ENCODE assay signal across 13 mouse cellular contexts in the genomic region with DNA sequence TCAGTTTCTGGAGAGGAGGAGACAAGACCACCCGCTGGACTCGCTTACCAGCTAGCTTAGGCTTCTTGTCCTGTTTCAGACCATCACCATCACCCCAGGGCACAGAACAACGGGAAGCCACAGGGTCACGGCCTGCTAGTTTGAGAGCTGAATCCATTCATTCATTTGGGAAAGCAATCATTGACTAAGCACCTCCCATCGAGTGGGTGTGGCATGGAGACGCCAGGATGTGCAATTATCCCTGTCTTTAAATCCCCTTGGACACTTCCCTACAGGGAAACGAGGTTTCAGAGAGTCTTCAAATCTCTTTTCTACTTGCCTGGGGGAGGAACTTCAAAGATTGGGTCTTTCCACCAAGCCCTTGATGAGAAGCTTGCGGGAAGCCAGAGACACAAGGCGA.
DNase-seq lines count a peak whose midpoint lies in the region; ATAC-seq and TF ChIP-seq lines count a peak whose summit lies in the region.
"Had no signal": no experiment of that assay in that cellular context is flagged by ENCODE, and none has a peak within 500 bp of the region (broad histone marks: within the 10 kb centered on the region; RNA-seq: fewer than 3 reads in every experiment).

No protein-coding gene starts in this region.

- peak; percentile 52 for DNase-seq in forebrain, embryonic 10.5 days (ENCODE audit: extremely low spot score, low spot score)
- peak; percentile 39 for DNase-seq in kidney, postnatal 0 days (ENCODE audit: low spot score)
- DNase-seq in kidney, postnatal 25 days = no peak
- DNase-seq in liver, embryonic 13.5 days = no peak
- DNase-seq in thymus, postnatal 14 days = no peak
- DNase-seq in right cerebral cortex, postnatal 4 days = no peak
- DNase-seq: forebrain, postnatal 0 days; layer of hippocampus, adult 9-11 months had no signal

- no peak overlapping the region for H3K4me2 ChIP-seq in forebrain, embryonic 16.5 days (ENCODE audit: low read length)
- H3K4me2 ChIP-seq in kidney, postnatal 0 days (ENCODE audit: low read length) = peak overlapping the region; percentile 27
- H3K4me2 ChIP-seq in liver, embryonic 13.5 days = 0 out of 2 replicates have a peak overlapping the region, but pooled peaks have one; percentile 12

- peaks cover 39% of the 10 kb centered on the region for H3K4me1 ChIP-seq in forebrain, embryonic 10.5 days
- H3K4me1 ChIP-seq in forebrain, embryonic 16.5 days (replicated peaks; ENCODE audit: control insufficient read depth, insufficient read depth, low read length) = peaks cover 14% of the 10 kb centered on the region
- 0 out of 2 replicates have a peak, but pooled peaks cover 3% of the 10 kb centered on the region for H3K4me1 ChIP-seq in kidney, postnatal 0 days (replicated peaks; ENCODE audit: insufficient read depth, low read length)
- peaks cover 3% of the 10 kb centered on the region; the same call in 1 of the 2 replicates for H3K4me1 ChIP-seq in liver, embryonic 13.5 days (replicated peaks)

- no peaks in the 10 kb centered on the region for H3K36me3 ChIP-seq in forebrain, embryonic 10.5 days (replicated peaks)
- H3K36me3 ChIP-seq in forebrain, embryonic 16.5 days (ENCODE audit: control insufficient read depth, insufficient read depth) = no peaks in the 10 kb centered on the region
- H3K36me3 ChIP-seq in kidney, postnatal 0 days (ENCODE audit: insufficient read depth, low read length) = no peaks in the 10 kb centered on the region
- H3K36me3 ChIP-seq in liver, embryonic 13.5 days = no peaks in the 10 kb centered on the region

- no peak for TF ChIP-seq CTCF in kidney, postnatal 0 days (IDR thresholded peaks at IDR 0.05; ENCODE audit: low read depth)

- H3K9ac ChIP-seq in forebrain, embryonic 16.5 days (replicated peaks; ENCODE audit: low read depth, low read length) = no peak overlapping the region
- no peak overlapping the region for H3K9ac ChIP-seq in kidney, postnatal 0 days (ENCODE audit: low read depth, low read length)
- no peak overlapping the region for H3K9ac ChIP-seq in liver, embryonic 13.5 days
- H3K9ac ChIP-seq: forebrain, postnatal 0 days; liver, embryonic 14.5 days had no signal

- no peaks in the 10 kb centered on the region; the same call in 1 of the 2 replicates for H3K27me3 ChIP-seq in forebrain, embryonic 10.5 days (ENCODE audit: poor library complexity, severe bottlenecking)
- H3K27me3 ChIP-seq in forebrain, embryonic 16.5 days (replicated peaks; ENCODE audit: control insufficient read depth, insufficient read depth, low read length) = no peaks in the 10 kb centered on the region
- peaks cover 4% of the 10 kb centered on the region; the same call in 1 of the 2 replicates for H3K27me3 ChIP-seq in kidney, postnatal 0 days (ENCODE audit: insufficient read depth, low read length)
- H3K27me3 ChIP-seq in liver, embryonic 13.5 days = peaks cover 10% of the 10 kb centered on the region

- peak overlapping the region; percentile 19 for H3K4me3 ChIP-seq in forebrain, embryonic 10.5 days
- no peak overlapping the region for H3K4me3 ChIP-seq in forebrain, embryonic 16.5 days (replicated peaks; ENCODE audit: low read length)
- H3K4me3 ChIP-seq in kidney, postnatal 0 days (replicated peaks; ENCODE audit: low read depth, low read length) = no peak overlapping the region
- no peak overlapping the region for H3K4me3 ChIP-seq in liver, embryonic 13.5 days (replicated peaks)

- H3K27ac ChIP-seq in forebrain, embryonic 10.5 days = peak overlapping the region; percentile 72
- no peak overlapping the region for H3K27ac ChIP-seq in forebrain, embryonic 16.5 days (ENCODE audit: low read length)
- no peak overlapping the region for H3K27ac ChIP-seq in kidney, postnatal 0 days
- no peak overlapping the region for H3K27ac ChIP-seq in liver, embryonic 13.5 days
- H3K27ac ChIP-seq: liver, embryonic 14.5 days had no signal

- WGBS in forebrain, embryonic 10.5 days = 17% methylated on average over 9 of the region's 9 CpGs
- 15% methylated on average over 9 of the region's 9 CpGs for WGBS in forebrain, embryonic 16.5 days
- WGBS in kidney, postnatal 0 days = 30% methylated on average over 9 of the region's 9 CpGs
- WGBS in liver, embryonic 13.5 days (ENCODE audit: insufficient replicate concordance) = 30% methylated on average over 9 of the region's 9 CpGs

- no peak for ATAC-seq in forebrain, embryonic 16.5 days
- ATAC-seq in kidney, postnatal 0 days (replicated peaks; ENCODE audit: low FRiP score, low read depth) = no peak
- ATAC-seq in common myeloid progenitor, adult 5-6 weeks (replicated peaks; ENCODE audit: low read depth, poor library complexity, severe bottlenecking) = 0 out of 2 replicates have a peak, but pooled peaks have one; percentile 13
- no peak for ATAC-seq in liver, embryonic 13.5 days (ENCODE audit: low read depth)
- ATAC-seq: activated CD4-positive, CD25-positive, alpha-beta regulatory T cell, adult 4 months; forebrain, postnatal 0 days; hindbrain, embryonic 16.5 days had no signal

- peaks cover 6% of the 10 kb centered on the region for H3K9me3 ChIP-seq in forebrain, embryonic 10.5 days
- no peaks in the 10 kb centered on the region for H3K9me3 ChIP-seq in forebrain, embryonic 16.5 days (ENCODE audit: control insufficient read depth, low read length)
- H3K9me3 ChIP-seq in kidney, postnatal 0 days (replicated peaks; ENCODE audit: low read length) = no peaks in the 10 kb centered on the region
- 0 out of 2 replicates have a peak, but pooled peaks cover 2% of the 10 kb centered on the region for H3K9me3 ChIP-seq in liver, embryonic 13.5 days (replicated peaks)

Comparison
In these comparisons a context has a peak if more than half of its experiments do, and no peak if none do; other contexts are left out.
1. DNase-seq: peak in forebrain, embryonic 10.5 days (single experiment) and kidney, postnatal 0 days (single experiment); none in kidney, postnatal 25 days (0 of 2), liver, embryonic 13.5 days (single experiment), thymus, postnatal 14 days (single experiment) and right cerebral cortex, postnatal 4 days (single experiment).